Mouse (Mus musculus): ENCODE results near the gene Dhrs1.

- TF ChIP-seq POLR2A (IDR thresholded peaks at IDR 0.05; ENCODE audit: borderline replicate concordance, extremely low read depth, insufficient read depth, insufficient read length, poor library complexity, severe bottlenecking) (no peak), CTCF (IDR thresholded peaks at IDR 0.05; ENCODE audit: borderline replicate concordance, extremely low read depth, insufficient read depth, insufficient read length) (no peak)
Measured at GRCm38 (mm10) chr14:55727889-55728685, 17.4 kb downstream of the Dhrs1 start.
